Mouse (Mus musculus) heart, embryonic 16.5 days (tissue): ENCODE results near the gene Pnpo. TPM values are rescaled to one million over a fixed set of nuclear protein-coding genes. Genes with fewer than 3 reads are reported as not detected.
A peak's percentile ranks its signal among the peaks of the same experiment; 100 is the strongest.

Experiments used
- ATAC-seq: fragments of 200-750 bp; cut with Nextera tagmentation; replicated peaks from 2 replicates; pipeline ENCODE4 v1.8.0; 2017; ENCODE audit warnings: moderate number of reproducible peaks; ENCODE audit not compliant: insufficient read depth, low FRiP score; ENCODE audit errors: extremely low read depth
- H3K27ac ChIP-seq: fragments of 300-500 bp; sonication (generic); 2 replicates; pipeline ENCODE4 v1.5.1; 2014; ENCODE audit warnings: mild to moderate bottlenecking, low read length, control low read depth, moderate library complexity
- H3K27me3 ChIP-seq: fragments of 300-500 bp; sonication (generic); 2 replicates; pipeline ENCODE4 v1.6.1; 2014; ENCODE audit warnings: low read length, mixed read lengths; ENCODE audit not compliant: control insufficient read depth, insufficient read depth
- H3K36me3 ChIP-seq: fragments of 300-500 bp; sonication (generic); 2 replicates; pipeline ENCODE4 v1.6.1; 2014; ENCODE audit not compliant: control insufficient read depth, insufficient read depth
- H3K4me1 ChIP-seq: fragments of 300-500 bp; sonication (generic); 2 replicates; pipeline ENCODE4 v1.6.1; 2014; ENCODE audit warnings: low read length, mixed read lengths; ENCODE audit not compliant: control insufficient read depth, insufficient read depth
- H3K4me2 ChIP-seq: fragments of 300-500 bp; sonication (generic); 2 replicates; pipeline ENCODE4 v1.6.1; 2014; ENCODE audit warnings: low read depth, mild to moderate bottlenecking, control low read depth, low read length
- H3K4me3 ChIP-seq: fragments of 300-500 bp; sonication (generic); 2 replicates; pipeline ENCODE4 v1.5.1; 2014; ENCODE audit warnings: mild to moderate bottlenecking, control low read depth, low read length
- H3K9ac ChIP-seq: fragments of 300-500 bp; sonication (generic); 2 replicates; pipeline ENCODE4 v1.6.1; 2014; ENCODE audit warnings: low read length, control low read depth
- H3K9me3 ChIP-seq: fragments of 300-500 bp; sonication (generic); replicated peaks from 2 replicates; pipeline ENCODE4 v1.6.1; 2016; ENCODE audit warnings: low read length; ENCODE audit not compliant: control insufficient read depth
- WGBS: fragments of 180-500 bp; shearing (Covaris S2); extraction: QIAGEN DNeasy Blood & Tissue Kit; methylation state at CpG from one replicate; pipeline ENCODE4 v1.1.7; 2014; 5-methylcytosine and 5-hydroxymethylcytosine counted together
- polyA plus RNA-seq: library from polyadenylated mRNA; unstranded; fragments of >200 nt; fragmentation: Nextera tagmentation; extraction: Ambion mirVana; gene quantifications from 2 replicates; pipeline ENCODE4 v1.2.1, GENCODE M21; 2015

Gene Pnpo
- polyA plus RNA-seq: 45.8 and 48.9 TPM in 2 replicates

GRCm38 (mm10) chr11:96943746-96944304, at the start of gene Pnpo:
TSS of gene Pnpo (minus strand) at chr11:96943986.
- Histone ChIP-seq H3K27me3 (no peaks in the 10 kb centered on the region), H3K27ac (peak within 1 kb of the TSS; percentile 36), H3K36me3 (no peaks in the 10 kb centered on the region), H3K9ac (peak within 1 kb of the TSS; percentile 79), H3K4me1 (peaks cover 3% of the 10 kb centered on the region; the same call in 1 of the 2 replicates), H3K4me2 (peak within 1 kb of the TSS; percentile 97), H3K4me3 (peak within 1 kb of the TSS; percentile 70), H3K9me3 (no peaks in the 10 kb centered on the region)
- ATAC-seq: peak; percentile 98
- 0% methylated on average over 29 of the region's 29 CpGs for WGBS

- Histone ChIP-seq H3K9me3 (no peaks in the 10 kb centered on the region), H3K27ac (no peak overlapping the region), H3K4me2 (no peak overlapping the region), H3K4me1 (peaks cover 4% of the 10 kb centered on the region; the same call in 1 of the 2 replicates), H3K9ac (no peak overlapping the region), H3K4me3 (no peak overlapping the region), H3K27me3 (peaks cover 34% of the 10 kb centered on the region), H3K36me3 (no peaks in the 10 kb centered on the region)
- no peak; the same call in 1 of the 2 replicates for ATAC-seq
- WGBS: 33% methylated on average over 8 of the region's 8 CpGs
Measured at GRCm38 (mm10) chr11:96992722-96993311, 49.0 kb upstream of the Pnpo start.

- no peaks in the 10 kb centered on the region for H3K9me3 ChIP-seq
- no peaks in the 10 kb centered on the region for H3K36me3 ChIP-seq
- ATAC-seq: no peak
- H3K4me2 ChIP-seq: no peak overlapping the region
- H3K4me1 ChIP-seq: peaks cover 3% of the 10 kb centered on the region; the same call in 1 of the 2 replicates
- no peak overlapping the region for H3K4me3 ChIP-seq
- 60% methylated on average over 5 of the region's 5 CpGs for WGBS
- H3K9ac ChIP-seq: no peak overlapping the region
- H3K27ac ChIP-seq: no peak overlapping the region
- peaks cover 36% of the 10 kb centered on the region for H3K27me3 ChIP-seq
Measured at GRCm38 (mm10) chr11:96991501-96991900, 47.7 kb upstream of the Pnpo start.

- peak overlapping the region; percentile 45 for H3K4me2 ChIP-seq
- peaks cover 43% of the 10 kb centered on the region for H3K27me3 ChIP-seq
- no peak overlapping the region for H3K9ac ChIP-seq
- 7% methylated on average over 31 of the region's 31 CpGs for WGBS
- H3K4me3 ChIP-seq: peak overlapping the region; percentile 31
- peaks cover 3% of the 10 kb centered on the region; the same call in 1 of the 2 replicates for H3K4me1 ChIP-seq
- no peak overlapping the region for H3K27ac ChIP-seq
- H3K36me3 ChIP-seq: no peaks in the 10 kb centered on the region
- H3K9me3 ChIP-seq: no peaks in the 10 kb centered on the region
- ATAC-seq: 0 out of 2 replicates have a peak, but pooled peaks have one; percentile 23
Measured at GRCm38 (mm10) chr11:96987873-96988655, 44.3 kb upstream of the Pnpo start.

GRCm38 (mm10) chr11:96986463-96986862, 42.7 kb upstream of the Pnpo start:
- H3K4me3 ChIP-seq: no peak overlapping the region
- peaks cover 41% of the 10 kb centered on the region for H3K27me3 ChIP-seq
- H3K4me1 ChIP-seq: peaks cover 3% of the 10 kb centered on the region; the same call in 1 of the 2 replicates
- no peak overlapping the region for H3K27ac ChIP-seq
- H3K36me3 ChIP-seq: no peaks in the 10 kb centered on the region
- no peaks in the 10 kb centered on the region for H3K9me3 ChIP-seq
- WGBS: 26% methylated on average over 3 of the region's 3 CpGs
- no peak overlapping the region for H3K9ac ChIP-seq
- no peak overlapping the region for H3K4me2 ChIP-seq
- ATAC-seq: no peak

- WGBS: 27% methylated on average over 4 of the region's 4 CpGs
- no peaks in the 10 kb centered on the region for H3K9me3 ChIP-seq
- H3K4me3 ChIP-seq: no peak overlapping the region
- H3K9ac ChIP-seq: no peak overlapping the region
- no peaks in the 10 kb centered on the region for H3K36me3 ChIP-seq
- no peak for ATAC-seq
- H3K4me2 ChIP-seq: no peak overlapping the region
- H3K27ac ChIP-seq: no peak overlapping the region
- peaks cover 38% of the 10 kb centered on the region for H3K27me3 ChIP-seq
- peaks cover 3% of the 10 kb centered on the region; the same call in 1 of the 2 replicates for H3K4me1 ChIP-seq
Measured at GRCm38 (mm10) chr11:96984903-96985302, 41.1 kb upstream of the Pnpo start.

- WGBS: 78% methylated on average over 7 of the region's 7 CpGs
- no peak within 1 kb of the TSS for H3K4me3 ChIP-seq
- ATAC-seq: no peak
- no peak within 1 kb of the TSS for H3K4me2 ChIP-seq
- no peaks in the 10 kb centered on the region for H3K9me3 ChIP-seq
- H3K4me1 ChIP-seq: peaks cover 7% of the 10 kb centered on the region
- no peak within 1 kb of the TSS for H3K27ac ChIP-seq
- no peaks in the 10 kb centered on the region for H3K36me3 ChIP-seq
- no peak within 1 kb of the TSS for H3K9ac ChIP-seq
- H3K27me3 ChIP-seq: peaks cover 33% of the 10 kb centered on the region
Measured at GRCm38 (mm10) chr11:96982859-96983258, 39.1 kb upstream of the Pnpo start, which contains the start of gene Sp2. TSS of gene Sp2 (minus strand) at chr11:96982959.

- no peaks in the 10 kb centered on the region for H3K36me3 ChIP-seq
- H3K27ac ChIP-seq: no peak overlapping the region
- H3K9me3 ChIP-seq: no peaks in the 10 kb centered on the region
- WGBS: 3% methylated on average over 7 of the region's 7 CpGs
- H3K27me3 ChIP-seq: peaks cover 28% of the 10 kb centered on the region
- peaks cover 5% of the 10 kb centered on the region for H3K4me1 ChIP-seq
- no peak for ATAC-seq
- H3K4me2 ChIP-seq: no peak overlapping the region
- H3K4me3 ChIP-seq: no peak overlapping the region
- no peak overlapping the region for H3K9ac ChIP-seq
Measured at GRCm38 (mm10) chr11:96982355-96982754, 38.6 kb upstream of the Pnpo start.

GRCm38 (mm10) chr11:96981461-96981860, 37.7 kb upstream of the Pnpo start:
- Histone ChIP-seq H3K9me3 (no peaks in the 10 kb centered on the region), H3K4me2 (no peak overlapping the region), H3K36me3 (no peaks in the 10 kb centered on the region), H3K4me1 (peaks cover 8% of the 10 kb centered on the region), H3K27me3 (peaks cover 20% of the 10 kb centered on the region), H3K9ac (no peak overlapping the region), H3K27ac (no peak overlapping the region), H3K4me3 (no peak overlapping the region)
- ATAC-seq: no peak
- WGBS: 61% methylated on average over 15 of the region's 15 CpGs
